Mouse (Mus musculus): ENCODE data around the gene Ufd1. TPM values are rescaled to one million over a fixed set of nuclear protein-coding genes. Genes with fewer than 3 reads are reported as not detected.

Ufd1 gene
- polyA plus RNA-seq (2014; fragmentation: Nextera tagmentation; extraction: Ambion mirVana), result 82.1 and 84.7 TPM in 2 replicates

DNA sequence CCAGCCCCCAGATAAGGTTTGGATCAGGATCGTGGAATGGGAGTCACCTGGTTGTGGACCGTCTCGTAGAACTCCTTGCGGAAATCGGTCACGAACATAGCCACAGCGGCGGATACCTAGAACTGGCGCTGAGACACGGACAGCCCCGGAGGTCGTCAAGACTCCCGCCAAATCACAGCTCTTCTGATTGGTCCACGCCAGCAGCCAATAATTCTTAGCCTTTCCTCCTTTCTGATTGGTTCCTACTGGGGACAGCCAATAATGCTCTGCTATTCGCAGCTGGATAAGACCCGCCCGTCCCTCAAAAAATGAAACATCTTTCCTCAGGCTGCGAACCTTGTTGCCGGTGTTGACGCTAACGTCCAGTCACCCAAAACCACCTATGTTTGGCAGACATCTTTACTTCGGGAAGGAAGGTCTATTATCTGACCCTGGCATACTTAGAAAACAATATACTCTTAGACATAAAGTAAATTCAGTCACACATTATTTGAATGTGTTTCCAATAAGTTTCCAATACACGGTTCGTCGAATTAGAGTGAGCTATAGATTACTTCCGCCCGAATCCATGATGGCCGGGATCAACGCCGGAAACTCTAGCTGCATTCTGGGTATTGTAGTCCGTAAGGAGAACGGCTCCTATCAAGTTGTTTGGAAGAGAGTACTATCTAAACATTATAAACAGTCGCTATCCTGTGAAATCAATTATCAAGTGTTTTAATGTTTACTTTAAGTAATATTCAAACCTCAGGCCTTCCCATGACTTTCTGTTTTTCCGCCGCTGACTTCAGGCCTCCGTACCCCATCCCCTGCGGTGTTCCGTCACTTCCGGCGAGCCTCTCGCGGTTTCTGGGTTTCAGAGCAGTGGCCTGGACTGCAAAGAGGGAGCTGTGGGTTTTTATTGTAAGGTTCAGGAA is at the start of gene Ufd1, which contains the start of gene Cdc45:
TSS of gene Ufd1 (plus strand) at position 312 of the 917 bp plus-strand sequence.
TSS of gene Cdc45 (minus strand) at position 520 of the 917 bp plus-strand sequence.
- Histone ChIP-seq H3K9me3 (replicated peaks; ENCODE audit: control insufficient read depth, low read length) (no peaks in the 10 kb centered on the region), H3K4me1 (ENCODE audit: control insufficient read depth, insufficient read depth, low read length) (no peaks in the 10 kb centered on the region), H3K36me3 (replicated peaks; ENCODE audit: control insufficient read depth, insufficient read depth, low read depth, low read length) (no peaks in the 10 kb centered on the region), H3K9ac (replicated peaks; ENCODE audit: low read length) (peak within 1 kb of the TSS; percentile 73), H3K4me3 (ENCODE audit: low read depth, low read length) (peak within 1 kb of the TSS; percentile 67), H3K27ac (replicated peaks; ENCODE audit: low read depth, low read length) (no peak within 1 kb of the TSS), H3K27me3 (ENCODE audit: control insufficient read depth, insufficient read depth, low read length) (no peaks in the 10 kb centered on the region), H3K4me2 (ENCODE audit: low read depth, low read length) (peak within 1 kb of the TSS; percentile 81)
- DNase-seq (ENCODE audit: low spot score), result peak; percentile 94
- peak; percentile 94 for ATAC-seq (replicated peaks; ENCODE audit: insufficient number of reproducible peaks, low FRiP score, low TSS enrichment, low read depth)
- under 1% methylated on average over 42 of the region's 42 CpGs for WGBS

- H3K4me2 ChIP-seq (ENCODE audit: low read depth, low read length), result no peak overlapping the region
- no peaks in the 10 kb centered on the region for H3K27me3 ChIP-seq (ENCODE audit: control insufficient read depth, insufficient read depth, low read length)
- no peak overlapping the region for H3K27ac ChIP-seq (replicated peaks; ENCODE audit: low read depth, low read length)
- ATAC-seq (replicated peaks; ENCODE audit: insufficient number of reproducible peaks, low FRiP score, low TSS enrichment, low read depth) (no peak), DNase-seq (ENCODE audit: low spot score) (no peak)
- no peaks in the 10 kb centered on the region for H3K36me3 ChIP-seq (replicated peaks; ENCODE audit: control insufficient read depth, insufficient read depth, low read depth, low read length)
- no peak overlapping the region for H3K4me3 ChIP-seq (ENCODE audit: low read depth, low read length)
- WGBS, result 69% methylated on average over 3 of the region's 3 CpGs
- H3K4me1 ChIP-seq (ENCODE audit: control insufficient read depth, insufficient read depth, low read length), result no peaks in the 10 kb centered on the region
- H3K9me3 ChIP-seq (replicated peaks; ENCODE audit: control insufficient read depth, low read length), result no peaks in the 10 kb centered on the region
- no peak overlapping the region for H3K9ac ChIP-seq (replicated peaks; ENCODE audit: low read length)
These were observed 48.6 kb upstream of the Ufd1 start for GRCm38 (mm10) chr16:18762960-18763359.

GRCm38 (mm10) chr16:18766390-18766789 is 45.2 kb upstream of the Ufd1 start:
- no peaks in the 10 kb centered on the region for H3K36me3 ChIP-seq (replicated peaks; ENCODE audit: control insufficient read depth, insufficient read depth, low read depth, low read length)
- WGBS, result 71% methylated on average over 4 of the region's 4 CpGs
- no peak overlapping the region for H3K9ac ChIP-seq (replicated peaks; ENCODE audit: low read length)
- H3K4me1 ChIP-seq (ENCODE audit: control insufficient read depth, insufficient read depth, low read length), result no peaks in the 10 kb centered on the region
- ATAC-seq (replicated peaks; ENCODE audit: insufficient number of reproducible peaks, low FRiP score, low TSS enrichment, low read depth) (no peak), DNase-seq (ENCODE audit: low spot score) (no peak)
- H3K27ac ChIP-seq (replicated peaks; ENCODE audit: low read depth, low read length), result no peak overlapping the region
- no peaks in the 10 kb centered on the region for H3K27me3 ChIP-seq (ENCODE audit: control insufficient read depth, insufficient read depth, low read length)
- H3K4me2 ChIP-seq (ENCODE audit: low read depth, low read length), result no peak overlapping the region
- H3K9me3 ChIP-seq (replicated peaks; ENCODE audit: control insufficient read depth, low read length), result no peaks in the 10 kb centered on the region
- H3K4me3 ChIP-seq (ENCODE audit: low read depth, low read length), result no peak overlapping the region

DNA sequence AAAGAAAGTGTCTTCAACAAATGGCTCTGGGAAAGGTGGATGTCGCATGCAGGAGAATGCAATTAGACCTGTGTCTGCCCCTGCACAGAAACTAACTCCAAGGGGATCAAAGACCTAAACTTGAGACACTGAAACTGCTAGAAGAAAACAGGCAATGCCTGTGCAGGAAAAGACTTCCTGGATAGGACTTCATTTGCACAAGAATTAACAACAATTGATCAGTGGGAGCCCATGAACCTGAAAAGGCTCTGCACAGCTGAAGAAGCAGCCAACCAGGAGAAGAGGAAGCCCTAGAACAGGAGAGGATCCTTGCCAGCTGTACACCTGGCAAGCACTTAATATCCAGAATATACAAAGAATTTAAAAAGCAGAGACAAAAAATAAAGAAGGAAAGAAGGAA is 42.1 kb upstream of the Ufd1 start:
- Histone ChIP-seq H3K4me2 (ENCODE audit: low read depth, low read length) (no peak overlapping the region), H3K4me1 (ENCODE audit: control insufficient read depth, insufficient read depth, low read length) (no peaks in the 10 kb centered on the region), H3K27ac (replicated peaks; ENCODE audit: low read depth, low read length) (no peak overlapping the region), H3K9me3 (replicated peaks; ENCODE audit: control insufficient read depth, low read length) (no peaks in the 10 kb centered on the region), H3K9ac (replicated peaks; ENCODE audit: low read length) (no peak overlapping the region), H3K4me3 (ENCODE audit: low read depth, low read length) (no peak overlapping the region), H3K27me3 (ENCODE audit: control insufficient read depth, insufficient read depth, low read length) (no peaks in the 10 kb centered on the region), H3K36me3 (replicated peaks; ENCODE audit: control insufficient read depth, insufficient read depth, low read depth, low read length) (no peaks in the 10 kb centered on the region)
- 83% methylated on average over 1 of the region's 1 CpGs for WGBS
- no peak for DNase-seq (ENCODE audit: low spot score)
- ATAC-seq (replicated peaks; ENCODE audit: insufficient number of reproducible peaks, low FRiP score, low TSS enrichment, low read depth), result no peak

- Histone ChIP-seq H3K4me3 (ENCODE audit: low read depth, low read length) (no peak overlapping the region), H3K36me3 (replicated peaks; ENCODE audit: control insufficient read depth, insufficient read depth, low read depth, low read length) (no peaks in the 10 kb centered on the region), H3K27ac (replicated peaks; ENCODE audit: low read depth, low read length) (no peak overlapping the region), H3K9ac (replicated peaks; ENCODE audit: low read length) (no peak overlapping the region), H3K4me2 (ENCODE audit: low read depth, low read length) (no peak overlapping the region), H3K27me3 (ENCODE audit: control insufficient read depth, insufficient read depth, low read length) (peaks cover 34% of the 10 kb centered on the region), H3K9me3 (replicated peaks; ENCODE audit: control insufficient read depth, low read length) (no peaks in the 10 kb centered on the region), H3K4me1 (ENCODE audit: control insufficient read depth, insufficient read depth, low read length) (no peaks in the 10 kb centered on the region)
- 22% methylated on average over 2 of the region's 2 CpGs for WGBS
- no peak for ATAC-seq (replicated peaks; ENCODE audit: insufficient number of reproducible peaks, low FRiP score, low TSS enrichment, low read depth)
- no peak for DNase-seq (ENCODE audit: low spot score)
These were observed 37.6 kb upstream of the Ufd1 start for GRCm38 (mm10) chr16:18773936-18774335.

DNA sequence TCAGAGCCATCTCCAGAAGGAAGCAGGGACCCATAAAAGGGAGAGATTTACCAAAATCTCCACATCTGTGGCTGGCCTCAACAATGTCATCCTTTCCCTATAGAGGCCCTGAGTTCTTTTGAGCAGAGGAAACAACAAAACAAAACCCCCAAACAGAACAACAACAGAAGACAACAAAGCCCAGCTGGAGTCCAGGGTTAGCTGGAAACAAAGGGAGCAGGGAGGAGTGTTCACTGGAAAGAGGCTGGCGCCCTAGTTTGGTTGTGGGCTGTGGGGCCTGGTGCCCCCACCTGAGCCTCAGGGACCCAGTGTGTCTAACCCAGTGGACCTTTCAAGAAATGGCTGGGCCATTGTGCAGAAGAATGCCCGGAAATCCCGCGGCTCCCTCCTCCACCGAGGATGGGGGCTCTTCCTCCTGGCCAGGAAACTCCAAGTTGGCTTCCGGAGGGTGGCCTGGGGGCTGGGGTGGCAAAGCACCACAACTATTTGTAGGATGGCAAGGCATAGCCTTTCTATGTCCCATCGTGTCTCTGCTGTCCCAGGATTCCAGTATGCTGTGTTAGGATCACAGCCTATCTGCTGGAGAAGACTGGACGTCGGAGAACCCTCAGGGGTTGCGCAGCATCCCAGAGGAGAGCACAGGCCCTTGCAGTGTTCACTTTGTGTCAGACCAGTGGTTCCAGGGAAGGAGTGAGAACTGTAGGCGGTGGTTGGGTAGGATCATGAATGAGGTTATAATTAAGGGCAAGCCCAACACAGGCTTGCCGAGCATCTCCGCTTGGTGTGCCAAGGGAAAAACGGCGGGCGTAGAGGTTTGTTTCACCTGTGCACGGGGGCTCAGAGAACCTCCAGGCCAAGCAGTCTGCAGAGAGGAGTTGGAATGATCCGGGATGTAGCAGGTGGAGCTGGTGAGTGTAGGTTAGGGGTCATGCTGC is 35.7 kb upstream of the Ufd1 start:
- Histone ChIP-seq H3K4me3 (ENCODE audit: low read depth, low read length) (0 out of 2 replicates have a peak overlapping the region, but pooled peaks have one; percentile 5), H3K36me3 (replicated peaks; ENCODE audit: control insufficient read depth, insufficient read depth, low read depth, low read length) (no peaks in the 10 kb centered on the region), H3K4me2 (ENCODE audit: low read depth, low read length) (peak overlapping the region; percentile 7; the same call in 1 of the 2 replicates), H3K27ac (replicated peaks; ENCODE audit: low read depth, low read length) (no peak overlapping the region), H3K9ac (replicated peaks; ENCODE audit: low read length) (no peak overlapping the region), H3K27me3 (ENCODE audit: control insufficient read depth, insufficient read depth, low read length) (peaks cover 36% of the 10 kb centered on the region), H3K9me3 (replicated peaks; ENCODE audit: control insufficient read depth, low read length) (no peaks in the 10 kb centered on the region), H3K4me1 (ENCODE audit: control insufficient read depth, insufficient read depth, low read length) (no peaks in the 10 kb centered on the region)
- DNase-seq (ENCODE audit: low spot score) (peak; percentile 3), ATAC-seq (replicated peaks; ENCODE audit: insufficient number of reproducible peaks, low FRiP score, low TSS enrichment, low read depth) (no peak)
- whole genome bisulfite sequencing, result 22% methylated on average over 18 of the region's 18 CpGs

- DNase-seq (ENCODE audit: low spot score) (peak; percentile 27), ATAC-seq (replicated peaks; ENCODE audit: insufficient number of reproducible peaks, low FRiP score, low TSS enrichment, low read depth) (no peak)
- Histone ChIP-seq H3K36me3 (replicated peaks; ENCODE audit: control insufficient read depth, insufficient read depth, low read depth, low read length) (no peaks in the 10 kb centered on the region), H3K4me1 (ENCODE audit: control insufficient read depth, insufficient read depth, low read length) (no peaks in the 10 kb centered on the region), H3K27ac (replicated peaks; ENCODE audit: low read depth, low read length) (no peak within 1 kb of the TSS), H3K4me3 (ENCODE audit: low read depth, low read length) (peak within 1 kb of the TSS; percentile 36), H3K4me2 (ENCODE audit: low read depth, low read length) (peak within 1 kb of the TSS; percentile 61), H3K9me3 (replicated peaks; ENCODE audit: control insufficient read depth, low read length) (no peaks in the 10 kb centered on the region), H3K9ac (replicated peaks; ENCODE audit: low read length) (peak within 1 kb of the TSS; percentile 34), H3K27me3 (ENCODE audit: control insufficient read depth, insufficient read depth, low read length) (peaks cover 36% of the 10 kb centered on the region)
- WGBS, result 4% methylated on average over 19 of the region's 19 CpGs
These were observed 35.0 kb upstream of the Ufd1 start, which contains the start of gene Cldn5 for GRCm38 (mm10) chr16:18776556-18777100. Cldn5 (plus strand) TSS chr16:18776847.

Data from embryonic facial prominence, embryonic 11.5 days (tissue).